Mouse (Mus musculus) bone marrow, adult 2 months (tissue): Measurements from ENCODE around the gene 4921517D22Rik.

Experiments used
- CTCF ChIP-seq: fragments of 200-500 bp; IDR thresholded peaks from 2 replicates; pipeline ENCODE4 v1.5.1; 2011; ENCODE audit warnings: low read length, control low read depth; ENCODE audit not compliant: control insufficient read depth, insufficient read depth
- POLR2A ChIP-seq: fragments of 200-500 bp; IDR thresholded peaks from 2 replicates; pipeline ENCODE4 v1.6.1; 2011; ENCODE audit warnings: low read depth, mild to moderate bottlenecking, control low read depth, low read length, borderline replicate concordance; ENCODE audit not compliant: control insufficient read depth

DNA sequence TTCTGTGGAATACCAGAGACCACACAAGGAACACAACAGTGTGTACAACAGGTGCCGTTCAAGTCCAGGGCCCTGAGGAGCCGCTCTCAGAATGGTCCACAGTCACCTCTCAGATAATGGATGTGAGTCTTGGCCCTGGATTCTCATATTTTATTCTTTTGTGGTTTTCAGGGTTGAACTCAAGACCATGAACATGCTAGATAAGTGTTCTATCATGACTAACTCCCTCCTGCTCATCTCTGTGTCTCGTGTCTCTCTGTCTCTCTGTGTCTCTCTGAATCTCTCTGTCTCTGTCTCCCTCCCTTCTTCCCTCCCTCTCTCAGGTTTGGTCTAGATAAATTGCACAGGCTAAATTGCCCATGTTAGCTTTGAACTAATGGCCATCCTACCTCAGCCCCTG, 4.1 kb downstream of the 4921517D22Rik start:
- TF ChIP-seq CTCF (no peak), POLR2A (no peak)
